Comparison of ENCODE assay signal across 24 mouse cellular contexts in genomic region chr2:49558361-49558760, GRCm38 (mm10).
"Had no signal": no experiment of that assay in that cellular context is flagged by ENCODE, and none has a peak within 500 bp of the region (broad histone marks: within the 10 kb centered on the region; RNA-seq: fewer than 3 reads in every experiment).

No protein-coding gene starts in this region.

- H3K4me3 ChIP-seq: gastrocnemius, adult 2 months; heart, embryonic 10.5 days; heart, embryonic 12.5 days; hindbrain, embryonic 10.5 days; hindbrain, embryonic 13.5 days; hindbrain, embryonic 15.5 days; kidney, embryonic 15.5 days; limb, embryonic 13.5 days; limb, embryonic 15.5 days had no signal

- H3K36me3 ChIP-seq: hindbrain, embryonic 15.5 days had no signal

- H3K9ac ChIP-seq: heart, embryonic 12.5 days; hindbrain, embryonic 13.5 days; hindbrain, embryonic 15.5 days; kidney, embryonic 15.5 days; limb, embryonic 13.5 days; limb, embryonic 15.5 days had no signal

- ATAC-seq: hindbrain, postnatal 0 days; intestine, embryonic 16.5 days had no signal

- H3K4me2 ChIP-seq: heart, embryonic 12.5 days; hindbrain, embryonic 13.5 days; hindbrain, embryonic 15.5 days; kidney, embryonic 15.5 days; limb, embryonic 13.5 days; limb, embryonic 15.5 days had no signal

- H3K4me1 ChIP-seq: hindbrain, embryonic 10.5 days; hindbrain, embryonic 15.5 days; kidney, embryonic 15.5 days; limb, embryonic 13.5 days; limb, embryonic 15.5 days had no signal

- H3K27me3 ChIP-seq: heart, embryonic 12.5 days; hindbrain, embryonic 13.5 days; hindbrain, embryonic 15.5 days; kidney, embryonic 15.5 days; limb, embryonic 13.5 days; limb, embryonic 15.5 days had no signal

- DNase-seq: gastrocnemius, adult 2 months; gastrocnemius, postnatal 10 days; gastrocnemius, postnatal 25 days; heart, adult 18-20 months; heart, postnatal 10 days; heart, postnatal 4 days; kidney, adult 11 months; kidney, adult 9 months; kidney, postnatal 14 days; kidney, postnatal 36 days; layer of hippocampus, adult 9-11 months; layer of hippocampus, postnatal 36 days; left cerebral cortex, postnatal 4 days had no signal

- H3K27ac ChIP-seq: gastrocnemius, adult 2 months; heart, embryonic 10.5 days; hindbrain, embryonic 10.5 days; hindbrain, embryonic 13.5 days; hindbrain, embryonic 15.5 days; hindbrain, postnatal 0 days; kidney, embryonic 15.5 days; kidney, postnatal 0 days; limb, embryonic 13.5 days; limb, embryonic 15.5 days had no signal

- H3K9me3 ChIP-seq: heart, embryonic 10.5 days; hindbrain, embryonic 10.5 days; hindbrain, embryonic 13.5 days; hindbrain, embryonic 15.5 days; kidney, embryonic 15.5 days; limb, embryonic 13.5 days; limb, embryonic 15.5 days had no signal
